Mouse (Mus musculus) olfactory bulb, adult 2 months (tissue): ENCODE measurements around the gene Eps15. TPM values are rescaled to one million over a fixed set of nuclear protein-coding genes. Genes with fewer than 3 reads are reported as not detected.
A peak's percentile ranks its signal among the peaks of the same experiment; 100 is the strongest.

Experiments
- H3K27ac ChIP-seq: fragments of 200-500 bp; 2 replicates; pipeline ENCODE4 v1.5.1; 2012; ENCODE audit warnings: low read depth, low read length; ENCODE audit not compliant: insufficient read depth
- H3K4me1 ChIP-seq: fragments of 200-500 bp; 2 replicates; pipeline ENCODE4 v1.6.1; 2012; ENCODE audit warnings: low read length; ENCODE audit not compliant: control insufficient read depth, insufficient read depth
- H3K4me3 ChIP-seq: fragments of 200-500 bp; 2 replicates; pipeline ENCODE4 v1.5.1; 2012; ENCODE audit warnings: mild to moderate bottlenecking, low read depth, low read length, moderate library complexity; ENCODE audit not compliant: insufficient read depth
- CTCF ChIP-seq: fragments of 200-500 bp; IDR thresholded peaks from 2 replicates; pipeline ENCODE4 v1.5.1; 2012; ENCODE audit warnings: low read depth, mild to moderate bottlenecking, low read length, moderate library complexity; ENCODE audit not compliant: insufficient read depth
- POLR2A ChIP-seq: fragments of 200-500 bp; IDR thresholded peaks from 2 replicates; pipeline ENCODE4 v1.6.1; 2012; ENCODE audit warnings: mild to moderate bottlenecking, low read depth, low read length, moderate library complexity; ENCODE audit not compliant: insufficient read depth
- WGBS: fragments of 180-500 bp; shearing (Covaris S2); methylation state at CpG from one replicate; pipeline ENCODE4 v1.1.7; 2018; 5-methylcytosine and 5-hydroxymethylcytosine counted together
- polyA plus RNA-seq: library from polyadenylated mRNA; stranded (reverse); fragments of >200 nt; gene quantifications from 2 replicates; pipeline ENCODE4 v1.2.4, GENCODE M21; 2012; ENCODE audit warnings: low replicate concordance; ENCODE audit not compliant: missing spikeins, insufficient read depth, insufficient read length

Eps15 gene
- polyA plus RNA-seq: 176 TPM in 1 of 2 replicates, not detected in the other

GRCm38 (mm10) chr4:109279689-109280458 lies at the start of gene Eps15:
Gene Eps15, plus strand, starts transcription at chr4:109280268.
- Histone ChIP-seq H3K4me1 (peaks cover 4% of the 10 kb centered on the region; the same call in 1 of the 2 replicates), H3K27ac (0 out of 2 replicates have a peak within 1 kb of the TSS, but pooled peaks have one; percentile 2), H3K4me3 (peak within 1 kb of the TSS; percentile 69)
- WGBS: 3% methylated on average over 40 of the region's 44 CpGs
- TF ChIP-seq CTCF: no peak
- TF ChIP-seq POLR2A: no peak

- Histone ChIP-seq H3K4me1 (peaks cover 5% of the 10 kb centered on the region; the same call in 1 of the 2 replicates), H3K4me3 (no peak within 1 kb of the TSS), H3K27ac (no peak within 1 kb of the TSS)
- 90% methylated on average over 2 of the region's 2 CpGs for WGBS
- TF ChIP-seq POLR2A: no peak
Observed at GRCm38 (mm10) chr4:109234185-109234584, 45.9 kb upstream of the Eps15 start, which contains the start of gene Calr4. Gene Calr4, plus strand, starts transcription at chr4:109234485.

- WGBS: 53% methylated on average over 9 of the region's 9 CpGs
- peaks cover 5% of the 10 kb centered on the region; the same call in 1 of the 2 replicates for H3K4me1 ChIP-seq
- TF ChIP-seq CTCF (no peak), POLR2A (no peak)
- no peak overlapping the region for H3K4me3 ChIP-seq
- H3K27ac ChIP-seq: no peak overlapping the region
Observed at GRCm38 (mm10) chr4:109234806-109235350, 45.2 kb upstream of the Eps15 start.

- Histone ChIP-seq H3K4me3 (no peak overlapping the region), H3K4me1 (peaks cover 5% of the 10 kb centered on the region; the same call in 1 of the 2 replicates), H3K27ac (no peak overlapping the region)
- WGBS: 70% methylated on average over 7 of the region's 7 CpGs
- no peak for TF ChIP-seq POLR2A
- no peak for TF ChIP-seq CTCF
Observed at GRCm38 (mm10) chr4:109236186-109236879, 43.7 kb upstream of the Eps15 start.

GRCm38 (mm10) chr4:109238428-109239268 lies 41.4 kb upstream of the Eps15 start:
- TF ChIP-seq POLR2A: no peak
- TF ChIP-seq CTCF: no peak
- Histone ChIP-seq H3K4me1 (peaks cover 5% of the 10 kb centered on the region; the same call in 1 of the 2 replicates), H3K27ac (no peak overlapping the region), H3K4me3 (no peak overlapping the region)
- 66% methylated on average over 24 of the region's 24 CpGs for WGBS

GRCm38 (mm10) chr4:109241221-109241620 lies 38.8 kb upstream of the Eps15 start:
- Histone ChIP-seq H3K4me3 (no peak overlapping the region), H3K27ac (no peak overlapping the region), H3K4me1 (peaks cover 5% of the 10 kb centered on the region; the same call in 1 of the 2 replicates)
- TF ChIP-seq POLR2A (no peak), CTCF (no peak)

GRCm38 (mm10) chr4:109241934-109242333 lies 38.1 kb upstream of the Eps15 start:
- no peak overlapping the region for H3K27ac ChIP-seq
- no peak overlapping the region for H3K4me3 ChIP-seq
- WGBS: 64% methylated on average over 4 of the region's 4 CpGs
- peaks cover 5% of the 10 kb centered on the region; the same call in 1 of the 2 replicates for H3K4me1 ChIP-seq
- TF ChIP-seq POLR2A (no peak), CTCF (no peak)

GRCm38 (mm10) chr4:109244506-109244905 lies 35.6 kb upstream of the Eps15 start:
- Histone ChIP-seq H3K4me1 (no peaks in the 10 kb centered on the region), H3K4me3 (no peak overlapping the region), H3K27ac (no peak overlapping the region)
- 89% methylated on average over 7 of the region's 7 CpGs for WGBS
- no peak for TF ChIP-seq CTCF
- no peak for TF ChIP-seq POLR2A
